Mouse (Mus musculus) layer of hippocampus, postnatal 36 days (tissue): Measurements from ENCODE around the gene Gucy2f. TPM values are rescaled to one million over a fixed set of nuclear protein-coding genes. Genes with fewer than 3 reads are reported as not detected.
"Not testable (repeated sequence)": the region's sequence is repeated elsewhere in the genome, so short reads cannot be mapped to it uniquely, and the experiment has no call there.

Experiments used
- DNase-seq, 2 experiments: peaks; one replicate each; pipeline ENCODE4 v3.0.0; 2022
- total RNA-seq, 2 experiments: library from RNA; stranded (reverse); gene quantifications; 2 replicates each; pipeline ENCODE4 v1.2.3; 2021

Gene Gucy2f
- total RNA-seq = under 1 TPM; 0.42 to 0.73 TPM

- DNase-seq = no peak
Measured at GRCm38 (mm10) chrX:142196831-142197230, at the start of gene Gucy2f. Gucy2f (minus strand) TSS chrX:142196931.

- DNase-seq = no peak
Measured at GRCm38 (mm10) chrX:142245682-142246327, 49.1 kb upstream of the Gucy2f start.

- no peak for DNase-seq
Measured at GRCm38 (mm10) chrX:142237101-142237500, 40.4 kb upstream of the Gucy2f start.

GRCm38 (mm10) chrX:142236146-142236545 lies 39.4 kb upstream of the Gucy2f start:
- not testable (repeated sequence) for DNase-seq

GRCm38 (mm10) chrX:142228769-142229158 lies 32.0 kb upstream of the Gucy2f start:
- no peak for DNase-seq

- DNase-seq = peak; percentile 56 to 62
Measured at GRCm38 (mm10) chrX:142228055-142228768, 31.5 kb upstream of the Gucy2f start.

GRCm38 (mm10) chrX:142227398-142228054 lies 30.8 kb upstream of the Gucy2f start:
- DNase-seq = no peak

- DNase-seq = no peak
Measured at GRCm38 (mm10) chrX:142226542-142226941, 29.8 kb upstream of the Gucy2f start, which contains the start of gene Nxt2. Nxt2 (plus strand) TSS chrX:142226770.

- peak; percentile 4 to 31 for DNase-seq
Measured at GRCm38 (mm10) chrX:142200295-142200694, 3.6 kb upstream of the Gucy2f start.

GRCm38 (mm10) chrX:142195551-142195950 lies 1.2 kb downstream of the Gucy2f start:
- no peak for DNase-seq

GRCm38 (mm10) chrX:142194420-142194819 lies 2.3 kb downstream of the Gucy2f start:
- DNase-seq = peak; percentile 8 to 9

- no peak for DNase-seq
Measured at GRCm38 (mm10) chrX:142190355-142190754, 6.4 kb downstream of the Gucy2f start.

- DNase-seq = peak; percentile 23 to 47
Measured at GRCm38 (mm10) chrX:142189023-142189703, 7.6 kb downstream of the Gucy2f start.

GRCm38 (mm10) chrX:142182026-142182425 lies 14.7 kb downstream of the Gucy2f start:
- no peak for DNase-seq

- no peak for DNase-seq
Measured at GRCm38 (mm10) chrX:142176981-142177380, 19.8 kb downstream of the Gucy2f start.

GRCm38 (mm10) chrX:142115779-142116178 lies 81.0 kb downstream of the Gucy2f start:
- DNase-seq = no peak

- DNase-seq = no peak
Measured at GRCm38 (mm10) chrX:142111236-142111635, 85.5 kb downstream of the Gucy2f start.

- DNase-seq = peak in 1 of 2 experiments; percentile 10
Measured at GRCm38 (mm10) chrX:142096904-142097303, 99.8 kb downstream of the Gucy2f start.

GRCm38 (mm10) chrX:142095579-142095978 lies 101.2 kb downstream of the Gucy2f start:
- no peak for DNase-seq

- DNase-seq = no peak
Measured at GRCm38 (mm10) chrX:142062585-142062984, 134.1 kb downstream of the Gucy2f start.
